Mouse (Mus musculus): ENCODE data around the gene Gm13030. TPM values are rescaled to one million over a fixed set of nuclear protein-coding genes. Genes with fewer than 3 reads are reported as not detected.

Gm13030 gene
- polyA plus RNA-seq, 1 experiment from 2014 or later = not detected

GRCm38 (mm10) chr4:138859728-138860127 lies 14.0 kb downstream of the Gm13030 start:
- 0 out of 2 replicates have a peak, but pooled peaks cover 4% of the 10 kb centered on the region for H3K4me1 ChIP-seq (ENCODE audit: control insufficient read depth, insufficient read depth, low read length)
- peak overlapping the region; percentile 33; the same call in 1 of the 2 replicates for H3K4me2 ChIP-seq (ENCODE audit: low read depth, severe bottlenecking)
- H3K9ac ChIP-seq (ENCODE audit: low read length) = no peak overlapping the region
- H3K4me3 ChIP-seq (ENCODE audit: low read depth, low read length) = 0 out of 2 replicates have a peak overlapping the region, but pooled peaks have one; percentile 14
- no peaks in the 10 kb centered on the region for H3K27me3 ChIP-seq (ENCODE audit: control insufficient read depth, insufficient read depth, low read length)
- no peak overlapping the region for H3K27ac ChIP-seq (replicated peaks; ENCODE audit: low read depth, low read length)
- H3K36me3 ChIP-seq (ENCODE audit: control insufficient read depth, insufficient read depth, low read length) = no peaks in the 10 kb centered on the region
- 7% methylated on average over 13 of the region's 13 CpGs for WGBS
- no peaks in the 10 kb centered on the region for H3K9me3 ChIP-seq (ENCODE audit: control insufficient read depth, low read length)
- DNase-seq (ENCODE audit: low spot score) (peak; percentile 93), ATAC-seq (ENCODE audit: insufficient number of reproducible peaks, low FRiP score, low TSS enrichment, low read depth) (no peak)

- Histone ChIP-seq H3K9ac (ENCODE audit: low read length) (no peak overlapping the region), H3K27me3 (ENCODE audit: control insufficient read depth, insufficient read depth, low read length) (no peaks in the 10 kb centered on the region), H3K4me3 (ENCODE audit: low read depth, low read length) (no peak overlapping the region), H3K9me3 (ENCODE audit: control insufficient read depth, low read length) (no peaks in the 10 kb centered on the region), H3K4me1 (ENCODE audit: control insufficient read depth, insufficient read depth, low read length) (0 out of 2 replicates have a peak, but pooled peaks cover 4% of the 10 kb centered on the region), H3K4me2 (ENCODE audit: low read depth, severe bottlenecking) (peak overlapping the region; percentile 33; the same call in 1 of the 2 replicates), H3K27ac (replicated peaks; ENCODE audit: low read depth, low read length) (no peak overlapping the region), H3K36me3 (ENCODE audit: control insufficient read depth, insufficient read depth, low read length) (no peaks in the 10 kb centered on the region)
- DNase-seq (ENCODE audit: low spot score) = peak; percentile 63
- no peak for ATAC-seq (ENCODE audit: insufficient number of reproducible peaks, low FRiP score, low TSS enrichment, low read depth)
- 22% methylated on average over 9 of the region's 9 CpGs for WGBS
These were observed 14.5 kb downstream of the Gm13030 start for GRCm38 (mm10) chr4:138859245-138859644.

- ATAC-seq (ENCODE audit: insufficient number of reproducible peaks, low FRiP score, low TSS enrichment, low read depth) = no peak
- Histone ChIP-seq H3K9me3 (ENCODE audit: control insufficient read depth, low read length) (no peaks in the 10 kb centered on the region), H3K36me3 (ENCODE audit: control insufficient read depth, insufficient read depth, low read length) (no peaks in the 10 kb centered on the region), H3K27me3 (ENCODE audit: control insufficient read depth, insufficient read depth, low read length) (no peaks in the 10 kb centered on the region), H3K4me3 (ENCODE audit: low read depth, low read length) (no peak overlapping the region), H3K4me2 (ENCODE audit: low read depth, severe bottlenecking) (no peak overlapping the region), H3K4me1 (ENCODE audit: control insufficient read depth, insufficient read depth, low read length) (0 out of 2 replicates have a peak, but pooled peaks cover 4% of the 10 kb centered on the region), H3K27ac (replicated peaks; ENCODE audit: low read depth, low read length) (no peak overlapping the region), H3K9ac (ENCODE audit: low read length) (no peak overlapping the region)
- WGBS = 82% methylated on average over 15 of the region's 15 CpGs
- no peak for DNase-seq (ENCODE audit: low spot score)
These were observed 15.3 kb downstream of the Gm13030 start for GRCm38 (mm10) chr4:138858446-138858845.

GRCm38 (mm10) chr4:138857576-138857975 lies 16.2 kb downstream of the Gm13030 start:
- ATAC-seq (ENCODE audit: insufficient number of reproducible peaks, low FRiP score, low TSS enrichment, low read depth) = no peak

GRCm38 (mm10) chr4:138856491-138856890 lies 17.3 kb downstream of the Gm13030 start:
- peak; percentile 82 for DNase-seq (ENCODE audit: low spot score)
- WGBS = 30% methylated on average over 7 of the region's 7 CpGs
- ATAC-seq (ENCODE audit: insufficient number of reproducible peaks, low FRiP score, low TSS enrichment, low read depth) = no peak

More at GRCm38 (mm10) chr4:138857576-138857975, 16.2 kb downstream of the Gm13030 start:
- WGBS = 89% methylated on average over 10 of the region's 10 CpGs
- Histone ChIP-seq H3K27ac (replicated peaks; ENCODE audit: low read depth, low read length) (no peak overlapping the region), H3K4me2 (ENCODE audit: low read depth, severe bottlenecking) (no peak overlapping the region), H3K27me3 (ENCODE audit: control insufficient read depth, insufficient read depth, low read length) (no peaks in the 10 kb centered on the region), H3K36me3 (ENCODE audit: control insufficient read depth, insufficient read depth, low read length) (no peaks in the 10 kb centered on the region), H3K9ac (ENCODE audit: low read length) (no peak overlapping the region), H3K4me3 (ENCODE audit: low read depth, low read length) (no peak overlapping the region), H3K4me1 (ENCODE audit: control insufficient read depth, insufficient read depth, low read length) (0 out of 2 replicates have a peak, but pooled peaks cover 4% of the 10 kb centered on the region), H3K9me3 (ENCODE audit: control insufficient read depth, low read length) (no peaks in the 10 kb centered on the region)
- DNase-seq (ENCODE audit: low spot score) = no peak

GRCm38 (mm10) chr4:138855092-138855632 lies 18.6 kb downstream of the Gm13030 start:
- no peaks in the 10 kb centered on the region for H3K27me3 ChIP-seq (ENCODE audit: control insufficient read depth, insufficient read depth, low read length)
- H3K36me3 ChIP-seq (ENCODE audit: control insufficient read depth, insufficient read depth, low read length) = no peaks in the 10 kb centered on the region
- 88% methylated on average over 9 of the region's 9 CpGs for WGBS
- no peaks in the 10 kb centered on the region for H3K9me3 ChIP-seq (ENCODE audit: control insufficient read depth, low read length)
- H3K27ac ChIP-seq (replicated peaks; ENCODE audit: low read depth, low read length) = no peak overlapping the region
- H3K9ac ChIP-seq (ENCODE audit: low read length) = no peak overlapping the region
- H3K4me2 ChIP-seq (ENCODE audit: low read depth, severe bottlenecking) = no peak overlapping the region
- no peak overlapping the region for H3K4me3 ChIP-seq (ENCODE audit: low read depth, low read length)
- no peak for ATAC-seq (ENCODE audit: insufficient number of reproducible peaks, low FRiP score, low TSS enrichment, low read depth)
- 0 out of 2 replicates have a peak, but pooled peaks cover 4% of the 10 kb centered on the region for H3K4me1 ChIP-seq (ENCODE audit: control insufficient read depth, insufficient read depth, low read length)
- DNase-seq (ENCODE audit: low spot score) = no peak

More at GRCm38 (mm10) chr4:138856491-138856890, 17.3 kb downstream of the Gm13030 start:
- no peak overlapping the region for H3K27ac ChIP-seq (replicated peaks; ENCODE audit: low read depth, low read length)
- H3K4me3 ChIP-seq (ENCODE audit: low read depth, low read length) = no peak overlapping the region
- no peak overlapping the region for H3K9ac ChIP-seq (ENCODE audit: low read length)
- H3K4me1 ChIP-seq (ENCODE audit: control insufficient read depth, insufficient read depth, low read length) = 0 out of 2 replicates have a peak, but pooled peaks cover 4% of the 10 kb centered on the region
- no peak overlapping the region for H3K4me2 ChIP-seq (ENCODE audit: low read depth, severe bottlenecking)
- H3K36me3 ChIP-seq (ENCODE audit: control insufficient read depth, insufficient read depth, low read length) = no peaks in the 10 kb centered on the region
- H3K9me3 ChIP-seq (ENCODE audit: control insufficient read depth, low read length) = no peaks in the 10 kb centered on the region
- no peaks in the 10 kb centered on the region for H3K27me3 ChIP-seq (ENCODE audit: control insufficient read depth, insufficient read depth, low read length)

- no peak for ATAC-seq (ENCODE audit: insufficient number of reproducible peaks, low FRiP score, low TSS enrichment, low read depth)
- no peaks in the 10 kb centered on the region for H3K36me3 ChIP-seq (ENCODE audit: control insufficient read depth, insufficient read depth, low read length)
- H3K4me1 ChIP-seq (ENCODE audit: control insufficient read depth, insufficient read depth, low read length) = no peaks in the 10 kb centered on the region
- H3K4me3 ChIP-seq (ENCODE audit: low read depth, low read length) = no peak overlapping the region
- H3K4me2 ChIP-seq (ENCODE audit: low read depth, severe bottlenecking) = no peak overlapping the region
- 76% methylated on average over 6 of the region's 6 CpGs for WGBS
- H3K27me3 ChIP-seq (ENCODE audit: control insufficient read depth, insufficient read depth, low read length) = no peaks in the 10 kb centered on the region
- H3K27ac ChIP-seq (replicated peaks; ENCODE audit: low read depth, low read length) = no peak overlapping the region
- DNase-seq (ENCODE audit: low spot score) = no peak
- H3K9ac ChIP-seq (ENCODE audit: low read length) = no peak overlapping the region
- no peaks in the 10 kb centered on the region for H3K9me3 ChIP-seq (ENCODE audit: control insufficient read depth, low read length)
These were observed 20.8 kb downstream of the Gm13030 start for GRCm38 (mm10) chr4:138852961-138853360.

- 5% methylated on average over 4 of the region's 4 CpGs for WGBS
- Histone ChIP-seq H3K9me3 (ENCODE audit: control insufficient read depth, low read length) (no peaks in the 10 kb centered on the region), H3K4me3 (ENCODE audit: low read depth, low read length) (no peak overlapping the region), H3K4me2 (ENCODE audit: low read depth, severe bottlenecking) (no peak overlapping the region), H3K27ac (replicated peaks; ENCODE audit: low read depth, low read length) (no peak overlapping the region), H3K9ac (ENCODE audit: low read length) (no peak overlapping the region), H3K36me3 (ENCODE audit: control insufficient read depth, insufficient read depth, low read length) (no peaks in the 10 kb centered on the region), H3K4me1 (ENCODE audit: control insufficient read depth, insufficient read depth, low read length) (no peaks in the 10 kb centered on the region), H3K27me3 (ENCODE audit: control insufficient read depth, insufficient read depth, low read length) (no peaks in the 10 kb centered on the region)
- no peak for ATAC-seq (ENCODE audit: insufficient number of reproducible peaks, low FRiP score, low TSS enrichment, low read depth)
- DNase-seq (ENCODE audit: low spot score) = peak; percentile 85
These were observed 22.3 kb downstream of the Gm13030 start for GRCm38 (mm10) chr4:138851463-138851862.

Data from limb, embryonic 11.5 days (tissue).